16 mouse cellular contexts compared by ENCODE assay signal in the genomic region with DNA sequence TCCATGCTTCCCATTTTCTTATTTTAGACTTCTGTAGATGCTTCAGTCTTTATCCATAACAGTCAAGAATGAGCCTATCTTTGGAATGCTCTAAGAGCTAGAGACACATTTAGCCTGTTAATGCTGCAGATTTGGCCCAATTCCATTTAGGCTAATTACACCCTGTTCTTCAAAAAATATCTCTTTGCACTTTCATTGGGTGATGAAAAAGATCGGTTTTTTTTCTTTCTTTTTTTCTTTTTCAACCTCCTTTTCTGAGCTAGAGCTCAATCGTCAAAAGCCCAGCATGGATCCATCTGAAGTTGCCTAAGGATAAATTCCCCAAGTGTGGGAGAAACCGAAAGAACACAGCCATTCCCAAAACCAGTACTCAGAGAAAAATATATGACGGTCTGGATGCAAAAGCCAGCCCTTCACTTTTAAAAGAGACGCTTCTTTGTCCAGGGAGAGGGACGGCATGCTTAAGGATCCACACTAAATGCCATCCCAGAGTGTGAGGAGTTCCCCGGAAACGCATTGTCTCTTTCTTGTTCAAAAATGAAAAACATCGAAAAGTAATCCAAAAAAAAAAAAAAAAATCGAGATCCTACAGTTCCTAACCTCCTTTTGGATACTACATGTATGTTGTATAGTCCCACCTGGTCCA.
DNase-seq lines count a peak whose midpoint lies in the region; ATAC-seq and TF ChIP-seq lines count a peak whose summit lies in the region.
"Had no signal": no experiment of that assay in that cellular context is flagged by ENCODE, and none has a peak within 500 bp of the region (broad histone marks: within the 10 kb centered on the region; RNA-seq: fewer than 3 reads in every experiment).

No protein-coding gene starts in this region.

- no peaks in the 10 kb centered on the region for H3K27me3 ChIP-seq in forebrain, embryonic 14.5 days (replicated peaks; ENCODE audit: control insufficient read depth, insufficient read depth, low read length)
- H3K27me3 ChIP-seq in forebrain, embryonic 11.5 days (ENCODE audit: control insufficient read depth, insufficient read depth, low read length) = no peaks in the 10 kb centered on the region
- H3K27me3 ChIP-seq in midbrain, embryonic 15.5 days (replicated peaks) = no peaks in the 10 kb centered on the region
- no peaks in the 10 kb centered on the region for H3K27me3 ChIP-seq in liver, postnatal 0 days (ENCODE audit: insufficient read depth, low read length)
- H3K27me3 ChIP-seq: heart, embryonic 15.5 days; liver, embryonic 12.5 days had no signal

- WGBS in forebrain, embryonic 14.5 days = 44% methylated on average over 10 of the region's 10 CpGs
- WGBS in forebrain, embryonic 11.5 days = 67% methylated on average over 10 of the region's 10 CpGs
- WGBS in midbrain, embryonic 15.5 days = 38% methylated on average over 10 of the region's 10 CpGs
- WGBS in liver, postnatal 0 days (ENCODE audit: insufficient replicate concordance) = 67% methylated on average over 10 of the region's 10 CpGs

- no peak for TF ChIP-seq CTCF in liver, postnatal 0 days (IDR thresholded peaks at IDR 0.05; ENCODE audit: low read depth)

- peak overlapping the region; percentile 15; the same call in 1 of the 2 replicates for H3K27ac ChIP-seq in forebrain, embryonic 14.5 days (ENCODE audit: low read depth, low read length)
- no peak overlapping the region for H3K27ac ChIP-seq in forebrain, embryonic 11.5 days (ENCODE audit: low read depth, low read length)
- no peak overlapping the region for H3K27ac ChIP-seq in midbrain, embryonic 15.5 days
- no peak overlapping the region for H3K27ac ChIP-seq in liver, postnatal 0 days (ENCODE audit: low read depth)
- H3K27ac ChIP-seq: heart, embryonic 15.5 days; liver, embryonic 12.5 days had no signal

- ATAC-seq in forebrain, embryonic 14.5 days = peak; percentile 61; the same call in 1 of the 2 replicates
- ATAC-seq in forebrain, embryonic 11.5 days (replicated peaks; ENCODE audit: low FRiP score) = no peak
- ATAC-seq in midbrain, embryonic 15.5 days (replicated peaks) = no peak
- ATAC-seq in liver, postnatal 0 days = no peak
- ATAC-seq: liver, embryonic 12.5 days had no signal

- H3K4me1 ChIP-seq in forebrain, embryonic 14.5 days (ENCODE audit: control insufficient read depth, insufficient read depth, low read length) = peaks cover 7% of the 10 kb centered on the region; the same call in 1 of the 2 replicates
- H3K4me1 ChIP-seq in forebrain, embryonic 11.5 days (replicated peaks; ENCODE audit: control insufficient read depth, insufficient read depth, low read length) = no peaks in the 10 kb centered on the region
- no peaks in the 10 kb centered on the region for H3K4me1 ChIP-seq in midbrain, embryonic 15.5 days
- no peaks in the 10 kb centered on the region for H3K4me1 ChIP-seq in liver, postnatal 0 days (ENCODE audit: insufficient read depth)
- H3K4me1 ChIP-seq: heart, embryonic 15.5 days; liver, embryonic 12.5 days had no signal

- TF ChIP-seq EP300 in liver, postnatal 0 days (IDR thresholded peaks at IDR 0.05; ENCODE audit: low read depth) = no peak

- no peak overlapping the region for H3K9ac ChIP-seq in forebrain, embryonic 14.5 days (ENCODE audit: low read length)
- H3K9ac ChIP-seq in forebrain, embryonic 11.5 days (ENCODE audit: low read length) = no peak overlapping the region
- no peak overlapping the region for H3K9ac ChIP-seq in midbrain, embryonic 15.5 days
- no peak overlapping the region for H3K9ac ChIP-seq in liver, postnatal 0 days (replicated peaks)
- H3K9ac ChIP-seq: heart, embryonic 15.5 days; liver, embryonic 12.5 days had no signal

- peak overlapping the region; percentile 20; the same call in 1 of the 2 replicates for H3K4me2 ChIP-seq in forebrain, embryonic 14.5 days (ENCODE audit: low read length)
- H3K4me2 ChIP-seq in forebrain, embryonic 11.5 days (ENCODE audit: low read depth, low read length, severe bottlenecking) = no peak overlapping the region
- peak overlapping the region; percentile 30 for H3K4me2 ChIP-seq in midbrain, embryonic 15.5 days
- H3K4me2 ChIP-seq in liver, postnatal 0 days (ENCODE audit: low read depth, low read length) = no peak overlapping the region; the same call in 1 of the 2 replicates
- H3K4me2 ChIP-seq: heart, embryonic 15.5 days; liver, embryonic 12.5 days had no signal

- H3K36me3 ChIP-seq in forebrain, embryonic 14.5 days (ENCODE audit: control insufficient read depth, insufficient read depth, low read length) = no peaks in the 10 kb centered on the region
- H3K36me3 ChIP-seq in forebrain, embryonic 11.5 days (ENCODE audit: control insufficient read depth, insufficient read depth, low read length) = no peaks in the 10 kb centered on the region
- no peaks in the 10 kb centered on the region for H3K36me3 ChIP-seq in midbrain, embryonic 15.5 days (replicated peaks)
- no peaks in the 10 kb centered on the region for H3K36me3 ChIP-seq in liver, postnatal 0 days (replicated peaks; ENCODE audit: insufficient read depth, low read length)
- H3K36me3 ChIP-seq: G1E; heart, embryonic 15.5 days; liver, embryonic 12.5 days had no signal

- H3K9me3 ChIP-seq in forebrain, embryonic 14.5 days (replicated peaks; ENCODE audit: control insufficient read depth, low read length) = no peaks in the 10 kb centered on the region
- H3K9me3 ChIP-seq in forebrain, embryonic 11.5 days (ENCODE audit: control insufficient read depth, low read length) = peaks cover 4% of the 10 kb centered on the region; the same call in 1 of the 2 replicates
- H3K9me3 ChIP-seq in midbrain, embryonic 15.5 days = no peaks in the 10 kb centered on the region
- H3K9me3 ChIP-seq in liver, postnatal 0 days (ENCODE audit: low read length) = no peaks in the 10 kb centered on the region
- H3K9me3 ChIP-seq: heart, embryonic 15.5 days had no signal

- DNase-seq in forebrain, embryonic 14.5 days (ENCODE audit: low spot score) = peak; percentile 79
- DNase-seq in forebrain, embryonic 11.5 days (ENCODE audit: low spot score) = no peak
- peak; percentile 12 to 32 for DNase-seq in left cerebral cortex, postnatal 14 days (ENCODE audit: low spot score in 2 of 2)
- DNase-seq in left cerebral cortex, adult 11 months (ENCODE audit: low spot score) = no peak
- DNase-seq in brain, embryonic 18.5 days (ENCODE audit: low read depth, low spot score) = peak; percentile 59
- DNase-seq in gastrocnemius, postnatal 36 days = no peak
- no peak for DNase-seq in liver, postnatal 0 days
- DNase-seq: B cell, adult 2 months; cerebellum, postnatal 25 days; gastrocnemius, postnatal 14 days; kidney, adult 11 months; lung, postnatal 36 days had no signal

- intact Hi-C loops in left cerebral cortex, postnatal 14 days (cut with DNase I) = loop anchor here (10.0 kb wide), 1 partner anchor 392 kb away; no protein-coding TSS in a partner anchor
- intact Hi-C loops in gastrocnemius, postnatal 36 days (cut with DNase I) = no loop called here

- H3K4me3 ChIP-seq in forebrain, embryonic 14.5 days (ENCODE audit: low read depth, low read length) = no peak overlapping the region
- no peak overlapping the region for H3K4me3 ChIP-seq in forebrain, embryonic 11.5 days (ENCODE audit: low read depth, low read length)
- no peak overlapping the region for H3K4me3 ChIP-seq in midbrain, embryonic 15.5 days
- no peak overlapping the region for H3K4me3 ChIP-seq in liver, postnatal 0 days (ENCODE audit: low read depth, low read length)
- H3K4me3 ChIP-seq: heart, embryonic 15.5 days; liver, embryonic 12.5 days had no signal

Comparison
In these comparisons a context has a peak if more than half of its experiments do, and no peak if none do; other contexts are left out.
1. DNase-seq: peak in forebrain, embryonic 14.5 days (single experiment), left cerebral cortex, postnatal 14 days (2 of 2) and brain, embryonic 18.5 days (single experiment); none in forebrain, embryonic 11.5 days (single experiment), left cerebral cortex, adult 11 months (single experiment), gastrocnemius, postnatal 36 days (0 of 2) and liver, postnatal 0 days (single experiment).
2. H3K4me2 ChIP-seq: peak in forebrain, embryonic 14.5 days (single experiment) and midbrain, embryonic 15.5 days (single experiment); none in forebrain, embryonic 11.5 days (single experiment) and liver, postnatal 0 days (single experiment).